Mouse (Mus musculus): ENCODE results near the gene S1pr2.

GRCm38 (mm10) chr9:20959430-20959938 lies 17.1 kb downstream of the S1pr2 start, which contains the start of gene Dnmt1:
- TF ChIP-seq CTCF (IDR thresholded peaks at IDR 0.05; ENCODE audit: insufficient read depth, low read length) (no peak), POLR2A (IDR thresholded peaks at IDR 0.05; ENCODE audit: borderline replicate concordance, extremely low read depth, low read depth, low read length) (no peak)
